Mouse (Mus musculus) MEL (cell line): ENCODE measurements around the gene Ergic3. TPM values are rescaled to one million over a fixed set of nuclear protein-coding genes. Genes with fewer than 3 reads are reported as not detected.

Experiments
- DNase-seq: peaks from one replicate; pipeline ENCODE4 v3.0.0; 2011; ENCODE audit warnings: low read depth, low spot score
- H3K27ac ChIP-seq: 2 replicates; pipeline ENCODE4 v1.5.1; 2012; ENCODE audit warnings: low read depth, mild to moderate bottlenecking, control low read depth, low read length, moderate library complexity; ENCODE audit not compliant: control insufficient read depth
- H3K27me3 ChIP-seq, 2 experiments: fragments of 150-350 bp in 1 of 2; sonication (generic) in 1 of 2; 2 replicates each; pipeline ENCODE4 v1.6.1; 2012; ENCODE audit warnings: low read length in 2 of 2, mild to moderate bottlenecking in 2 of 2, improper control_type of control experiment in 1 of 2, moderate library complexity in 1 of 2; ENCODE audit not compliant: insufficient read depth in 2 of 2, control insufficient read depth in 1 of 2
- H3K36me3 ChIP-seq, 2 experiments: 2 replicates each; pipeline ENCODE4 v1.6.1; 2012 to 2014; ENCODE audit warnings: low read length in 2 of 2, improper control_type of control experiment in 1 of 2, inconsistent platforms in 1 of 2, mild to moderate bottlenecking in 1 of 2; ENCODE audit not compliant: insufficient read depth in 2 of 2, control insufficient read depth in 1 of 2
- H3K4me1 ChIP-seq, 2 experiments: fragments of 150-350 bp in 1 of 2; sonication (generic) in 1 of 2; 2 replicates each; pipeline ENCODE4 v1.6.1; 2012; ENCODE audit warnings: low read length in 2 of 2, improper control_type of control experiment in 1 of 2, mild to moderate bottlenecking in 1 of 2; ENCODE audit not compliant: insufficient read depth in 2 of 2, control insufficient read depth in 1 of 2
- H3K4me3 ChIP-seq, 2 experiments: fragments of 150-350 bp in 1 of 2; sonication (generic) in 1 of 2; 2 replicates each; pipeline ENCODE4 v1.5.1; 2012; ENCODE audit warnings: low read depth in 2 of 2, low read length in 2 of 2, mild to moderate bottlenecking in 2 of 2, moderate library complexity in 2 of 2, control low read depth in 1 of 2, improper control_type of control experiment in 1 of 2; ENCODE audit not compliant: control insufficient read depth in 1 of 2, insufficient read depth in 1 of 2
- H3K79me2 ChIP-seq: 2 replicates; pipeline ENCODE4 v1.6.1; 2012; ENCODE audit warnings: mild to moderate bottlenecking, low read length, moderate library complexity; ENCODE audit not compliant: control insufficient read depth, poor library complexity, insufficient read depth
- H3K9ac ChIP-seq: 2 replicates; pipeline ENCODE4 v1.6.1; 2012; ENCODE audit warnings: low read depth, mild to moderate bottlenecking, control low read depth, low read length, moderate library complexity; ENCODE audit not compliant: control insufficient read depth, poor library complexity, severe bottlenecking
- H3K9me3 ChIP-seq: fragments of 150-350 bp; sonication (generic); replicated peaks from 2 replicates; pipeline ENCODE4 v1.6.1; 2012; ENCODE audit warnings: mild to moderate bottlenecking, low read length, improper control_type of control experiment, moderate library complexity; ENCODE audit not compliant: insufficient read depth
- BHLHE40 ChIP-seq: IDR thresholded peaks from 2 replicates; pipeline ENCODE4 v1.6.1; 2012; ENCODE audit warnings: low read depth, mild to moderate bottlenecking, inconsistent platforms, low read length, improper control_type of control experiment, borderline replicate concordance
- CHD1 ChIP-seq: IDR thresholded peaks from 2 replicates; pipeline ENCODE4 v1.6.1; 2012; ENCODE audit warnings: low read depth, mild to moderate bottlenecking, inconsistent platforms, low read length, improper control_type of control experiment
- CHD2 ChIP-seq: IDR thresholded peaks from 2 replicates; pipeline ENCODE4 v1.6.1; 2011; ENCODE audit warnings: low read length, improper control_type of control experiment
- CTCF ChIP-seq, 3 experiments: IDR thresholded peaks in 2 of 3; conservative IDR thresholded peaks in 1 of 3; 2 replicates each; pipeline ENCODE4 v1.5.1; 2011 to 2012; ENCODE audit warnings: low read length in 3 of 3, low read depth in 2 of 3, mild to moderate bottlenecking in 2 of 3, improper control_type of control experiment in 1 of 3, inconsistent platforms in 1 of 3, mixed read lengths in 1 of 3, moderate library complexity in 1 of 3; ENCODE audit not compliant: control insufficient read depth in 1 of 3, insufficient read depth in 1 of 3, poor library complexity in 1 of 3, severe bottlenecking in 1 of 3
- E2F4 ChIP-seq: IDR thresholded peaks from 2 replicates; pipeline ENCODE4 v1.6.1; 2011; ENCODE audit warnings: low read depth, low read length, improper control_type of control experiment, borderline replicate concordance
- ELF1 ChIP-seq: IDR thresholded peaks from 2 replicates; pipeline ENCODE4 v1.6.1; 2014; ENCODE audit warnings: low read depth, mild to moderate bottlenecking, inconsistent platforms, low read length, improper control_type of control experiment, moderate library complexity
- EP300 ChIP-seq, 2 experiments: IDR thresholded peaks; 2 replicates each; pipeline ENCODE4 v1.6.1; 2011; ENCODE audit warnings: improper control_type of control experiment in 2 of 2, low read length in 2 of 2, low read depth in 1 of 2, mild to moderate bottlenecking in 1 of 2
- ETS1 ChIP-seq: IDR thresholded peaks from 2 replicates; pipeline ENCODE4 v1.6.1; 2012; ENCODE audit warnings: low read depth, mild to moderate bottlenecking, inconsistent platforms, low read length, improper control_type of control experiment, moderate library complexity
- GABPA ChIP-seq: IDR thresholded peaks from 2 replicates; pipeline ENCODE4 v1.6.1; 2012; ENCODE audit warnings: low read depth, mild to moderate bottlenecking, inconsistent platforms, low read length, improper control_type of control experiment, moderate library complexity
- GATA1 ChIP-seq: IDR thresholded peaks from 2 replicates; pipeline ENCODE4 v1.6.1; 2011; ENCODE audit warnings: low read depth, low read length, improper control_type of control experiment
- HCFC1 ChIP-seq: IDR thresholded peaks from 2 replicates; pipeline ENCODE4 v1.6.1; 2012; ENCODE audit warnings: low read depth, mild to moderate bottlenecking, inconsistent platforms, low read length, improper control_type of control experiment, moderate library complexity
- JUND ChIP-seq: IDR thresholded peaks from 2 replicates; pipeline ENCODE4 v1.6.1; 2011; ENCODE audit warnings: low read depth, mild to moderate bottlenecking, improper control_type of control experiment, low read length
- KAT2A ChIP-seq: conservative IDR thresholded peaks from 2 replicates; pipeline ENCODE4 v1.6.1; 2012; ENCODE audit warnings: low read depth, low read length, improper control_type of control experiment, inconsistent platforms
- MAFK ChIP-seq: IDR thresholded peaks from 2 replicates; pipeline ENCODE4 v1.6.1; 2011; ENCODE audit warnings: low read depth, mild to moderate bottlenecking, low read length, improper control_type of control experiment, borderline replicate concordance
- MAX ChIP-seq: IDR thresholded peaks from 2 replicates; pipeline ENCODE4 v1.6.1; 2011; ENCODE audit warnings: low read length, improper control_type of control experiment
- MAZ ChIP-seq: IDR thresholded peaks from 2 replicates; pipeline ENCODE4 v1.6.1; 2012; ENCODE audit warnings: low read depth, mild to moderate bottlenecking, inconsistent platforms, low read length, improper control_type of control experiment
- MEF2A ChIP-seq: IDR thresholded peaks from 2 replicates; pipeline ENCODE4 v1.6.1; 2014; ENCODE audit warnings: low read depth, mild to moderate bottlenecking, inconsistent platforms, low read length, improper control_type of control experiment; ENCODE audit not compliant: poor library complexity, insufficient replicate concordance, severe bottlenecking; ENCODE audit errors: extremely low read depth
- MXI1 ChIP-seq: IDR thresholded peaks from 2 replicates; pipeline ENCODE4 v1.6.1; 2011; ENCODE audit warnings: mild to moderate bottlenecking, low read depth, low read length, improper control_type of control experiment
- MYB ChIP-seq: IDR thresholded peaks from 2 replicates; pipeline ENCODE4 v1.6.1; 2011; ENCODE audit warnings: mild to moderate bottlenecking, low read depth, low read length, improper control_type of control experiment
- MYC ChIP-seq: IDR thresholded peaks from 2 replicates; pipeline ENCODE4 v1.6.1; 2011; ENCODE audit warnings: low read depth, mild to moderate bottlenecking, low read length, improper control_type of control experiment, moderate library complexity
- NELFE ChIP-seq: IDR thresholded peaks from 2 replicates; pipeline ENCODE4 v1.6.1; 2011; ENCODE audit warnings: low read depth, low read length, improper control_type of control experiment
- NRF1 ChIP-seq: IDR thresholded peaks from 2 replicates; pipeline ENCODE4 v1.6.1; 2014; ENCODE audit warnings: low read depth, mild to moderate bottlenecking, inconsistent platforms, low read length, improper control_type of control experiment, moderate library complexity; ENCODE audit not compliant: poor library complexity, insufficient read depth, severe bottlenecking
- POLR2A ChIP-seq, 2 experiments: IDR thresholded peaks; 2 replicates each; pipeline ENCODE4 v1.6.1; 2011 to 2012; ENCODE audit warnings: low read length in 2 of 2, mild to moderate bottlenecking in 2 of 2, control low read depth in 1 of 2, improper control_type of control experiment in 1 of 2, low read depth in 1 of 2, moderate library complexity in 1 of 2; ENCODE audit not compliant: control insufficient read depth in 1 of 2, insufficient read depth in 1 of 2, poor library complexity in 1 of 2
- POLR2AphosphoS2 ChIP-seq: IDR thresholded peaks from 2 replicates; pipeline ENCODE4 v1.6.1; 2011; ENCODE audit warnings: low read length, improper control_type of control experiment
- RCOR1 ChIP-seq: IDR thresholded peaks from 2 replicates; pipeline ENCODE4 v1.6.1; 2012; ENCODE audit warnings: low read depth, mild to moderate bottlenecking, inconsistent platforms, low read length, improper control_type of control experiment
- SIN3A ChIP-seq: IDR thresholded peaks from 2 replicates; pipeline ENCODE4 v1.6.1; 2012; ENCODE audit warnings: low read length, improper control_type of control experiment, inconsistent platforms
- SMC3 ChIP-seq: IDR thresholded peaks from 2 replicates; pipeline ENCODE4 v1.6.1; 2011; ENCODE audit warnings: low read depth, low read length, improper control_type of control experiment
- TAL1 ChIP-seq: IDR thresholded peaks from 2 replicates; pipeline ENCODE4 v1.6.1; 2012; ENCODE audit warnings: mild to moderate bottlenecking, inconsistent platforms, low read length, moderate library complexity, mixed read lengths
- TBP ChIP-seq: IDR thresholded peaks from 2 replicates; pipeline ENCODE4 v1.8.0; 2011; ENCODE audit warnings: low read depth, low read length, improper control_type of control experiment
- TCF12 ChIP-seq: IDR thresholded peaks from 2 replicates; pipeline ENCODE4 v1.6.1; 2014; ENCODE audit warnings: low read depth, mild to moderate bottlenecking, inconsistent platforms, low read length, improper control_type of control experiment, moderate library complexity
- UBTF ChIP-seq: IDR thresholded peaks from 2 replicates; pipeline ENCODE4 v1.6.1; 2012; ENCODE audit warnings: low read depth, mild to moderate bottlenecking, inconsistent platforms, low read length, improper control_type of control experiment, moderate library complexity, borderline replicate concordance; ENCODE audit not compliant: insufficient read depth
- USF1 ChIP-seq: IDR thresholded peaks from 2 replicates; pipeline ENCODE4 v1.6.1; 2014; ENCODE audit warnings: low read depth, mild to moderate bottlenecking, inconsistent platforms, low read length, improper control_type of control experiment, moderate library complexity
- ZC3H11A ChIP-seq: IDR thresholded peaks from 2 replicates; pipeline ENCODE4 v1.6.1; 2012; ENCODE audit warnings: low read depth, mild to moderate bottlenecking, inconsistent platforms, low read length, improper control_type of control experiment
- ZMIZ1 ChIP-seq: IDR thresholded peaks from 2 replicates; pipeline ENCODE4 v1.6.1; 2012; ENCODE audit warnings: low read depth, mild to moderate bottlenecking, inconsistent platforms, low read length, improper control_type of control experiment, moderate library complexity
- polyA plus RNA-seq, 2 experiments: library from polyadenylated mRNA; stranded (reverse) in 1 of 2; unstranded in 1 of 2; fragments of >175 nt in 1 of 2; fragments of >200 nt in 1 of 2; gene quantifications; 2 replicates each; pipeline versions ENCODE4 v1.2.1 to v1.2.4; 2012; ENCODE audit warnings: low replicate concordance in 2 of 2, low read depth in 1 of 2; ENCODE audit not compliant: insufficient read length in 2 of 2, insufficient read depth in 1 of 2, missing spikeins in 1 of 2
- total RNA-seq: library from RNA; depleted of rRNA; stranded (reverse); fragments of 300-350 nt; gene quantifications from 2 replicates; pipeline ENCODE4 v1.2.3, GENCODE M21; 2012

The Ergic3 gene
- total and polyA plus RNA-seq, 3 experiments = 86.9 to 168 TPM; not detected in 1

- peak overlapping the region; percentile 47 for H3K9ac ChIP-seq
- peak overlapping the region in 1 of 2 experiments; percentile 2; a peak in 3 of 4 replicates for H3K4me3 ChIP-seq
- H3K36me3 ChIP-seq = peaks cover 1 to 20% of the 10 kb centered on the region in 2 experiments; a peak in 3 of 4 replicates
- H3K27ac ChIP-seq = peak overlapping the region; percentile 78
- peak; percentile 84 for DNase-seq
- peaks cover 5 to 26% of the 10 kb centered on the region in 2 experiments for H3K4me1 ChIP-seq
- no peak for TF ChIP-seq MEF2A
- 0 out of 2 replicates have a peak, but pooled peaks have one; percentile 4 for TF ChIP-seq HCFC1
- no peak for TF ChIP-seq JUND
- TF ChIP-seq SMC3 = no peak
- no peak for TF ChIP-seq ELF1
- TF ChIP-seq GATA1 = peak; percentile 42; the same call in 1 of the 2 replicates
- no peak for TF ChIP-seq POLR2A (IDR thresholded peaks at IDR 0.05; ENCODE audit: control insufficient read depth in 1 of 2, insufficient read depth in 1 of 2, low read depth in 1 of 2, low read length in 2 of 2, poor library complexity in 1 of 2)
- TF ChIP-seq MAFK = 0 out of 2 replicates have a peak, but pooled peaks have one; percentile 13
- no peak for TF ChIP-seq RCOR1
- no peak for TF ChIP-seq NELFE
- TF ChIP-seq MYC = peak; percentile 84; the same call in 1 of the 2 replicates
- TF ChIP-seq NRF1 = no peak
- peak; percentile 81 for TF ChIP-seq MAX
- no peak for TF ChIP-seq POLR2AphosphoS2
- TF ChIP-seq ETS1 = no peak
- TF ChIP-seq MYB = no peak
- 0 out of 2 replicates have a peak, but pooled peaks have one; percentile 33 for TF ChIP-seq SIN3A
- no peak for TF ChIP-seq ZMIZ1
- no peak for TF ChIP-seq CHD1
- TF ChIP-seq CTCF (IDR thresholded peaks at IDR 0.05 in 2 of 3, conservative IDR thresholded peaks at IDR 0.05 in 1 of 3; ENCODE audit: control insufficient read depth in 1 of 3, insufficient read depth in 1 of 3, low read depth in 2 of 3, low read length in 3 of 3, poor library complexity in 1 of 3, severe bottlenecking in 1 of 3) = no peak
- no peak for TF ChIP-seq BHLHE40
- peak; percentile 15 to 72; a peak in 2 of 4 replicates for TF ChIP-seq EP300 (IDR thresholded peaks at IDR 0.05; ENCODE audit: low read depth in 1 of 2, low read length in 2 of 2)
- peak; percentile 77; the same call in 1 of the 2 replicates for TF ChIP-seq MXI1
- peak; percentile 73 for TF ChIP-seq TAL1
- TF ChIP-seq GABPA = no peak
- TF ChIP-seq TCF12 = peak; percentile 59
- peak; percentile 48; the same call in 1 of the 2 replicates for TF ChIP-seq TBP
- no peak for TF ChIP-seq E2F4
- peak; percentile 65; the same call in 1 of the 2 replicates for TF ChIP-seq USF1
- no peak for TF ChIP-seq ZC3H11A
- TF ChIP-seq CHD2 = no peak
- no peak for TF ChIP-seq KAT2A
- TF ChIP-seq MAZ = no peak
- 0 out of 2 replicates have a peak, but pooled peaks have one; percentile 53 for TF ChIP-seq UBTF
- H3K79me2 ChIP-seq = no peaks in the 10 kb centered on the region
- no peaks in the 10 kb centered on the region for H3K9me3 ChIP-seq
- H3K27me3 ChIP-seq = no peaks in the 10 kb centered on the region
These were observed 13.4 kb downstream of the Ergic3 start for GRCm38 (mm10) chr2:156021219-156021618.
